Mouse (Mus musculus): ENCODE measurements around the gene Kcnj15. TPM values are rescaled to one million over a fixed set of nuclear protein-coding genes. Genes with fewer than 3 reads are reported as not detected.
A peak's percentile ranks its signal among the peaks of the same experiment; 100 is the strongest.

The Kcnj15 gene
- polyA plus RNA-seq, 1 experiment: 12.5 TPM

DNA sequence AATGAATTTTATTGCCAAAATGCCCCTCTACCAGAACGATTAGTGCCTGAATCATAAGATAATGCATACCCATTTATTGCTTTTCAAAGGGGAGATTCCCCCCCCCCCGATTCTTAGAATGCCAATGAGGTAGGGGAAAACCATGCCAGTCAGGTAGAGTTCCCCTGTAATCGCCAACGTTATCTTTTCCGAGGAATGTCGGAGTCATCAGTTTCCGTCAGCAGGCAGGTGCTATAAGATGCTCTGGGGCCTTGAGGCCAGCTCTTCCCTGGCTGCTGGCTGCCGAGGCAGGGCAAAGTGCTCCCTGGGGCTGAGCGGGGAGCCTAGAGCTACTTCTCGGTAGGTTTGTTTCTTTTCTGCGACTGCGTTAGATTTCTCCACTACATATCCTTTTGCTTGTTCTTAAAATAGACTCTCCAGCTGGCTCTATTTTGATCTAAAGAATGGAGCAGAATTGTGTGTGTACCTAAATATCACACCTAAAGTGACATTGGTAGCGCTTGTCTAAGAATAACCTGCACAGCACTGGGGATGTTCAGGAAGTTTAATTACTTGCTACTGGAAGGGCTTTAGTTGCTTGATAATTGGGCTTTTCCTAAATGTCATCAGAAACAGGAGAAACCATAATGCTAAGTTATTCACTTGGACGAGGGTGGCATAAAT lies 35.6 kb downstream of the Kcnj15 start:
- DNase-seq: no peak
- TF ChIP-seq CTCF (IDR thresholded peaks at IDR 0.05; ENCODE audit: borderline replicate concordance, control insufficient read depth, extremely low read depth, insufficient read depth, low read length, poor library complexity) (no peak), POLR2A (IDR thresholded peaks at IDR 0.05; ENCODE audit: control insufficient read depth, extremely low read depth, insufficient read depth, low read length, poor library complexity) (no peak)
- Histone ChIP-seq H3K4me3 (ENCODE audit: control insufficient read depth, insufficient read depth, low read length) (no peak overlapping the region), H3K4me1 (replicated peaks; ENCODE audit: control insufficient read depth, insufficient read depth, low read length) (no peaks in the 10 kb centered on the region), H3K36me3 (ENCODE audit: control insufficient read depth, insufficient read depth, low read length) (no peaks in the 10 kb centered on the region), H3K27ac (ENCODE audit: control insufficient read depth, insufficient read depth, low read length) (no peak overlapping the region), H3K27me3 (ENCODE audit: control insufficient read depth, insufficient read depth, low read length) (no peaks in the 10 kb centered on the region)
- 94% methylated on average over 14 of the region's 14 CpGs for WGBS

GRCm38 (mm10) chr16:95297651-95298050 lies 40.3 kb downstream of the Kcnj15 start:
- Histone ChIP-seq H3K36me3 (ENCODE audit: control insufficient read depth, insufficient read depth, low read length) (no peaks in the 10 kb centered on the region), H3K27ac (ENCODE audit: control insufficient read depth, insufficient read depth, low read length) (no peak overlapping the region), H3K27me3 (ENCODE audit: control insufficient read depth, insufficient read depth, low read length) (no peaks in the 10 kb centered on the region), H3K4me3 (ENCODE audit: control insufficient read depth, insufficient read depth, low read length) (no peak overlapping the region), H3K4me1 (replicated peaks; ENCODE audit: control insufficient read depth, insufficient read depth, low read length) (no peaks in the 10 kb centered on the region)
- DNase-seq: no peak
- 54% methylated on average over 3 of the region's 3 CpGs for WGBS
- no peak for TF ChIP-seq POLR2A (IDR thresholded peaks at IDR 0.05; ENCODE audit: control insufficient read depth, extremely low read depth, insufficient read depth, low read length, poor library complexity)

DNA sequence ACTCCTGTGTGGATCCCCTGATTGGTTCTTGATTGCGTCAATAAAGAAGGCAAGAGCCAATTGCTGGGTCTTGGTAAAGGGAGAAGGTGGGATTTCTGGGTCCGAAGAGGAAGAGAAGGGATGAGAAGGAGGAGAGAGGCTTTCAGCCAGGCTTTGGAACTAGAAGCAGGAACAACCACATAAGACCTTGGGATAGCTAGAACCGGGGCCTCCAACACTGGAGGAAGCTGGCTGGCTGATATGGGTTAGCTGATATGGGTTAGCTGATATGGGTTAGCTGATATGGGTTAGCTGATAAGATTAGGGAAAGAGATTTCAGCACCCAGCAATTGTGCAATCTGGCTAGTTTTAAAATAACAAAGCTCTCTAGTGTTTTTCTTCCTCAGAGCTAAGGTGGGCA lies 44.3 kb downstream of the Kcnj15 start:
- no peak overlapping the region for H3K4me3 ChIP-seq (ENCODE audit: control insufficient read depth, insufficient read depth, low read length)
- no peak for DNase-seq
- 88% methylated on average over 3 of the region's 3 CpGs for WGBS
- no peaks in the 10 kb centered on the region for H3K36me3 ChIP-seq (ENCODE audit: control insufficient read depth, insufficient read depth, low read length)
- no peaks in the 10 kb centered on the region for H3K27me3 ChIP-seq (ENCODE audit: control insufficient read depth, insufficient read depth, low read length)
- H3K27ac ChIP-seq (ENCODE audit: control insufficient read depth, insufficient read depth, low read length): no peak overlapping the region
- no peak for TF ChIP-seq POLR2A (IDR thresholded peaks at IDR 0.05; ENCODE audit: control insufficient read depth, extremely low read depth, insufficient read depth, low read length, poor library complexity)
- no peak for TF ChIP-seq CTCF (IDR thresholded peaks at IDR 0.05; ENCODE audit: borderline replicate concordance, control insufficient read depth, extremely low read depth, insufficient read depth, low read length, poor library complexity)
- H3K4me1 ChIP-seq (replicated peaks; ENCODE audit: control insufficient read depth, insufficient read depth, low read length): peaks cover 6% of the 10 kb centered on the region; the same call in 1 of the 2 replicates

DNA sequence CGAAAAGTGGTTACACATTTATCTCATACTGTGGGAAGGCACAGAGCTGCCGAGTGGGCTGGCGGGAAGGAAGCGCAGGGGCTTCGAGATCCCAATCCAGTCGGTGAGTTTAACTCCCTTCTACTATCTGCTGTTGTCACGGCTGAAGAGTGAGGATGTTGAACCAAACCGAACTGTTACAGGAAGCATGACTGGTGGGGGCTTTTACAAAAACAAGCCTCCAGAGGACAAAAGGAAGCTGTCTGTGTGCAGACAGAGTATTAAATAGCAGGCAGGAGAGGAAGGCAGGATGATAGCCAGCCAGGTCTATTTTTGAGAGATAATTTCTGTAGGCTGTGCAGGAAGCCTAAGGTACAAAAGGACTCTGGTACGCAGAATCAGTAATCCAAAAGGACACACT lies 46.3 kb downstream of the Kcnj15 start:
- H3K4me3 ChIP-seq (ENCODE audit: control insufficient read depth, insufficient read depth, low read length): no peak overlapping the region
- H3K27ac ChIP-seq (ENCODE audit: control insufficient read depth, insufficient read depth, low read length): no peak overlapping the region
- no peaks in the 10 kb centered on the region for H3K36me3 ChIP-seq (ENCODE audit: control insufficient read depth, insufficient read depth, low read length)
- TF ChIP-seq POLR2A (IDR thresholded peaks at IDR 0.05; ENCODE audit: control insufficient read depth, extremely low read depth, insufficient read depth, low read length, poor library complexity): no peak
- TF ChIP-seq CTCF (IDR thresholded peaks at IDR 0.05; ENCODE audit: borderline replicate concordance, control insufficient read depth, extremely low read depth, insufficient read depth, low read length, poor library complexity): no peak
- H3K4me1 ChIP-seq (replicated peaks; ENCODE audit: control insufficient read depth, insufficient read depth, low read length): peaks cover 6% of the 10 kb centered on the region; the same call in 1 of the 2 replicates
- no peaks in the 10 kb centered on the region for H3K27me3 ChIP-seq (ENCODE audit: control insufficient read depth, insufficient read depth, low read length)
- WGBS: 15% methylated on average over 9 of the region's 9 CpGs
- peak; percentile 14 for DNase-seq

GRCm38 (mm10) chr16:95307823-95308360 lies 50.5 kb downstream of the Kcnj15 start:
- TF ChIP-seq POLR2A (IDR thresholded peaks at IDR 0.05; ENCODE audit: control insufficient read depth, extremely low read depth, insufficient read depth, low read length, poor library complexity) (no peak), CTCF (IDR thresholded peaks at IDR 0.05; ENCODE audit: borderline replicate concordance, control insufficient read depth, extremely low read depth, insufficient read depth, low read length, poor library complexity) (no peak)
- H3K4me1 ChIP-seq (replicated peaks; ENCODE audit: control insufficient read depth, insufficient read depth, low read length): peaks cover 6% of the 10 kb centered on the region; the same call in 1 of the 2 replicates
- no peaks in the 10 kb centered on the region for H3K36me3 ChIP-seq (ENCODE audit: control insufficient read depth, insufficient read depth, low read length)
- DNase-seq: no peak
- no peak overlapping the region for H3K27ac ChIP-seq (ENCODE audit: control insufficient read depth, insufficient read depth, low read length)
- no peaks in the 10 kb centered on the region for H3K27me3 ChIP-seq (ENCODE audit: control insufficient read depth, insufficient read depth, low read length)
- H3K4me3 ChIP-seq (ENCODE audit: control insufficient read depth, insufficient read depth, low read length): no peak overlapping the region
- WGBS: over 99% methylated on average over 3 of the region's 3 CpGs

- 82% methylated on average over 9 of the region's 9 CpGs for WGBS
- Histone ChIP-seq H3K27me3 (ENCODE audit: control insufficient read depth, insufficient read depth, low read length) (no peaks in the 10 kb centered on the region), H3K36me3 (ENCODE audit: control insufficient read depth, insufficient read depth, low read length) (no peaks in the 10 kb centered on the region), H3K27ac (ENCODE audit: control insufficient read depth, insufficient read depth, low read length) (no peak overlapping the region), H3K4me1 (replicated peaks; ENCODE audit: control insufficient read depth, insufficient read depth, low read length) (no peaks in the 10 kb centered on the region), H3K4me3 (ENCODE audit: control insufficient read depth, insufficient read depth, low read length) (no peak overlapping the region)
- no peak for DNase-seq
- TF ChIP-seq CTCF (IDR thresholded peaks at IDR 0.05; ENCODE audit: borderline replicate concordance, control insufficient read depth, extremely low read depth, insufficient read depth, low read length, poor library complexity) (no peak), POLR2A (IDR thresholded peaks at IDR 0.05; ENCODE audit: control insufficient read depth, extremely low read depth, insufficient read depth, low read length, poor library complexity) (no peak)
Measured at GRCm38 (mm10) chr16:95321945-95322625, 64.7 kb downstream of the Kcnj15 start.

Measured in thymus, adult 2 months (tissue).